Mouse (Mus musculus): ENCODE data around the gene Uox.

Uox gene

DNA sequence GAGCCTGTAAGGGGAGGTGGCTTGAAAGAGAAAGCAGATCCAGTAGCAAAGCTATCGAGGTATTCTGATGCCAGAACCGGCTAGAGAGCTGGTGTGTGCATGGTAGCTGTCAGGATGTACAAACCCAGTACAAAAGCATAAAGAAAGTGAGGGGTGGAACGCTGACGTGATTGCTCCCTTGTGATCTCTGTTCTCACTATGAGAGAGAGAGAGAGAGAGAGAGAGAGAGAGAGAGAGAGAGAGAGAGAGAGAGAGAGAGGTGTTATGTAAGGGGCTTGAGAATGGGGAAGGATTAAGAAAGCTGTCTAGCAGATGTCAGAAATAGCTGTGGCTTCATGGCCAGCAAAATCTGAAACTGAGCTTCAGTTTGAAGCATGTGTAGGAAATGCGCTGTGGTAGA is 13.7 kb downstream of the Uox start:
- DNase-seq (ENCODE audit: low read depth), result peak; percentile 20

DNA sequence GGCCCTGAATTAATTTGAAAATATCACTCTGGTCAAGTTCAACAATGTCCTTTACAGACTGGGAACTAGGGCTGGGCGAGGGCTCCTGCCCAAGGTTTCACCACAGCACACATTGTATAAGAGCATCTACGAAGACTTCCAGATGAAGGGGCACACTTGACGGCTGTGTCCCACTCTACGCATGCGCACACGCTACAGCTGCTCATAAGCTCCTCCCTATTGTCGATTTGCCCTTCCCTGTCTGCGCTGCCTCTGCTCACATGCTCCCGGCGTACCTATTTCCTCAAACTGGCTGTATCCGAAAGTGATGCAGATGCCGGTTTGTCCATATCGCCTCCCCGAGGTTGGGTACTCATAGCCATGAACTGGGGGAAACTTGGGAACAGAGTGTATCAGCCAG is 16.4 kb downstream of the Uox start:
- no peak for DNase-seq (ENCODE audit: low read depth)

DNA sequence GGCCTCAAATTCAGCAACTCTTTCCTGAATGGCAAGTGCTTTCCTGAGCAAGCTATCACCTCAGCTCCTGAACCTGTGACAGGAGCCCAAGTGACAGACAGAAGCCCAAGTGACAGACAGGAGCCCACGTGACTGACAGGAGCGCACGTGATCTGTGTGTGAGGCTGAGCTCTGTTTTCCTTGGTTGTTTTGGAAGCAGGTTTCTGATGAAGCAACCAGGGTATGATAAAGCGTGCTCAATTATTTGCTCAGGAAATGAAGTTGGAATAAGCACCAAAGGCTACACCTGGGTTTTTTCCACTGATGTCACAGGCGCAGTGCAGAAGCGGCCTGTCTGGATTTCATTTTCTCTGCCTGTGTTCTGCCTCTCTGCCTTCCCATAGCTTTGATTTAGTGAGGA is 19.3 kb downstream of the Uox start:
- no peak for DNase-seq (ENCODE audit: low read depth)

GRCm38 (mm10) chr3:146591159-146591558 is 20.9 kb downstream of the Uox start:
- no peak for DNase-seq (ENCODE audit: low read depth)

GRCm38 (mm10) chr3:146591601-146592000 is 21.4 kb downstream of the Uox start:
- DNase-seq (ENCODE audit: low read depth), result no peak

- no peak for DNase-seq (ENCODE audit: low read depth)
Observed at GRCm38 (mm10) chr3:146595440-146595839, 25.2 kb downstream of the Uox start.

DNA sequence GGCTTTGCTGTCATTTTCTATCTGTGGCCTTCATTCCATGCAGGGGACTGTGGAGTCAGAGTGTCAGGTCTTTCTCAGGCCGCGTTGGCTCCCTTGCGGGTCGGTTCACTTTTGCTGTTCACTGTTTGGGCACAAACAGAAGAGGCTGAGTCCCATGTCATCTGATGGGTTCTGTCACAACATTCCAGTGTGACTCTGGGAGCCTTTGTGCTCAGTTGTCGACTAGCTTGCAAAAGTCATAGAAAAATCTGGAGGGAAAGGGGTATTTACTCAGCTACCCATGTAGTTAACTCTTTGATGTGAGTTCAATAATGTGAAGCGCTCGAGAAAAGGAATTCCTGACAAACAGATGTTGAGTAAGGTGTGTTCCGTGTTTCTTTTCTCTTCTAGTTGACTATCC is 26.2 kb downstream of the Uox start:
- DNase-seq (ENCODE audit: low read depth), result no peak

DNA sequence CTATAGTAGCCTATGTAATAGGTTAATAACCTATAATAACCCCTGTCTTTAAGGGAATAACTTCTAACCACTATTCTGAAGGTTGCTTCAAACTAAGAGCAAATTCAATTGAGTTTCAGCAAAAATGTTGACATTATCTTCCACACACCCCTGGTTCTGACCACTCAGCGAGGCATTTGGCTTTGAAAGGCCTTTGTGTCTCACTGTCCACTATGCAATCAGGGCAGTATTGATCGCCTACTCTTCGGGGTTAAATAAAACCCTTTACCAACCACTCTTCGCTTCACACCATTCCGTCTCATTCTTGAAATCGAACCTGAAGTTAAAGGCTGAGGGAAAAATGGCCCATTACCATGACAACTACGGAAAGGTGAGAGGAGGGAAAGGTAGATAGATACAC is 26.6 kb downstream of the Uox start:
- no peak for DNase-seq (ENCODE audit: low read depth)

DNA sequence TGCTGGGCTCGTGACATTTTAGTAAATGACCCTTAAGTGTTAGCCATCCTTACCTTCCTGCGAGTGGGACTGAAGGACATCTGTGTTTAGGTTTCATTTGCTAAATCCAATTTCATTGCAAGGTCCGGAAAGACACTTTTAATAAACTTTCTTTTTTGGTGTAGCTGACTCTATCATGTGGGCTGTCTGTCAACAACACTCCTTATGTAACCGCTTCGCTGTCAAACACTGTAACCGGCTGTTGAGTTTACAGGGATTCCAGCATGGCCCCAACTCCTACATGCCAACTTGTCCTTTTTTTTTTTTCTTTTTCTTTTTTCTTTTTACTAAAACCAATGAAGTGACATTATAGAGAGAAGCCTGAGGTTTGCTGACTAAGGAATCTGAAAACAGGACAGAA is 28.2 kb downstream of the Uox start:
- DNase-seq (ENCODE audit: low read depth), result no peak

DNA sequence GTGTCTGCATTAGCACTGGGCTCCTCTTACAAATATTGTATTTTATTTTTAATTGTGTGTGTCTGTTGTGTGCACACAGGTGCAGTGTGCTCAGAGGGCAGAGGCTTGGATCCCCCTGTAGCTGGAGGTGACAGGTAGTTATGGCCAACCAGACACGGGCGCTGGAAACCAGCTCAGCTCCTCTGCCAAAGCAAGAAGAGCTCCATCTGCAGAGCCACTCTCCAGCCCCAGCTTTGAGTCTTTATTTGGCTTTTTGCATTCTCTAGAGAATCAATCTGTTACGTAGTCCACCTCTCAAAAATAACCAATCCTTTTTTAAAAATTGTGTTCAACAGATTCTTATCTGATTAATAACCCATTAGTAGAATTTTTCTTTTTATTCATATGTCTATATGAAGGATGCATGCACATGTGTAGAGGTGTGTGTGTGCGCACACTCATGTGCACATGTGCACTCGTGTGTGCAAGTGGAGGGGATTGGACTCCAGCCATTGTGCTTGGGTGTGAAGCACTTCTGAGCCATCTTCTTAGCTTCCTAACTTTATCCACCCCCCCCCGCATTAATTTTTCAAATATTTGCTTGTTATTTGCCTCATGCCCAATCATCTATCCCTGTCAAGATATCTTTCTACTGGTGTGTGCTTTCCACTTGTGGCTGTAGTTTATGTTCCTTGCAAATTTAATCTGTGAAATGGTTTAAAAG is 29.1 kb downstream of the Uox start:
- no peak for DNase-seq (ENCODE audit: low read depth)

GRCm38 (mm10) chr3:146601205-146601604 is 31.0 kb downstream of the Uox start:
- DNase-seq (ENCODE audit: low read depth), result no peak

- DNase-seq (ENCODE audit: low read depth), result no peak
Observed at GRCm38 (mm10) chr3:146602531-146602930, 32.3 kb downstream of the Uox start.

DNA sequence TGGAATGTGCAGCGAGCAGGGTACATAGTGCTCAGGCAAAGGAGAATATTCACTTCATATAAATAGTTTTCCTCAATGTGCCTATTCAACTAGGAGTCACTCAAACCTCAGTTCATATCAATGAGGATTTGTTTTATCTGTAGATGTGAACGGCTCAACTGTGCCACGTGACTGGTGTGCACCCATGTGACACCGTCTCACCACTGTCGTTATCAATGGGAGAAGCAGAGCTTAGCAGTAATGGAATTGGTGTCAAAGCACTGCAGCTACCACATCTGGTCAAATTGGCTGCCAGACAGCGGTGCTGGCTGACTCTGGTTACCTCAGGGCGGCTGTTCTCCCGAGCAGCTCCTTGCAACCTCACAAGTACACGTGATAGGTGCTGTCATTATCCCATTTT is 34.4 kb downstream of the Uox start:
- no peak for DNase-seq (ENCODE audit: low read depth)

- DNase-seq (ENCODE audit: low read depth), result peak; percentile 87
Observed at GRCm38 (mm10) chr3:146607368-146607767, 37.1 kb downstream of the Uox start.

DNA sequence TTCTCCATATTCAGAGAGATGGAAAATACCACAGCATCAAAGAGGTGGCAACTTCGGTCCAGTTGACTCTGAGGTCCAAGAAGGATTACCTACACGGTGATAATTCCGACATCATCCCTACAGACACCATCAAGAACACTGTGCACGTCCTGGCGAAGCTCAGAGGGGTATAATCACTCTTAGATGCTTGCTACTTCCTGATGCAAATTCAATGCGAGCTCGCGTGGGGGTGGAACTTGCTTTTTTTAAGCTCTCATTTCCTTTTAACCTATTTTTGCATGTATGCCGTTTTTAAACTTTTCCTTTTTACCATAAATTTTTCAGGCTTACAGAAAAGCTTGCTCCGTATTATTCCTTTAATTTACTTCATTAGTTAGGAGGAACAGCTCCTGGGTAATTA is 40.1 kb downstream of the Uox start:
- DNase-seq (ENCODE audit: low read depth), result no peak

GRCm38 (mm10) chr3:146611261-146611660 is 41.0 kb downstream of the Uox start:
- no peak for DNase-seq (ENCODE audit: low read depth)

DNA sequence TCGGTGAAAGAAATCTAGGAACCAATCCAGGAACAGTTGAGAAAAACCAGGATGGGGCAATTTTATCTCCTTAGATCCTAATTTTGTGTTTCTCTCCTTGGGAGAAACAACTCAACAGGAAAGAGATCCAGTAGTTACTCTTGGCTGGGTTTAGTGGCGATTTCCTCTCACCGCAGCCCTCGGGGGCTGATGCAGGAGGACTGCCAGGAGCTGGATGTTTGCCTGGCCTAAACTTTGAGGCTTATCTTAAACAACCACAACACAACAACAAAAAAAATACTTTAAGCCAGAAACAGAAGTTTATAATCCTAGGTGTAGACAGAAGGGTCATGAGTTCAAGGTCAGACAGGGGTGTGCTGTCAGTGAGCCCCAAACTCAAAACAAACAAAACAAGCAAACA is 41.6 kb downstream of the Uox start:
- peak; percentile 73 for DNase-seq (ENCODE audit: low read depth)

- DNase-seq (ENCODE audit: low read depth), result no peak
Observed at GRCm38 (mm10) chr3:146615496-146615895, 45.3 kb downstream of the Uox start, which contains the start of gene Dnase2b. Dnase2b (minus strand) TSS chr3:146615596.

GRCm38 (mm10) chr3:146616533-146617283 is 46.5 kb downstream of the Uox start:
- no peak for DNase-seq (ENCODE audit: low read depth)

DNA sequence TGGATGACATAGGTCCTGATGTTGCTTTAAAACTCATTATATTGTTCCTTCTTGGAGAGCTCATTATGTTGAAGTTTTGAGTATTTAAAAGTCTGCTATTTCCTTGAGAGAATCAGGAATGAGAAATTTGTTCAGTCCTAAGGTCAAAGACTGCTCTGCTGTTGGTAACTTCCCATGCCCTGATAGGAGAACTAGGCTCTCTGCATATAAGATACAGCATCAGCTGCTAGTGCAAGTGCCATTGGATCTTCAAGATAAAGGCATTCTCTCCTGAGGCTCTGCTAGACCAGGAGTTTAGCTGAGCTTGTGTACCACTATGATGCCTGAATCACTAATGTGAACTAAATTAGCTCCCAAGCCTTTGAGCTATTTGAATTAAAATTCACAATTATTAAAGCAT is 47.7 kb downstream of the Uox start:
- no peak for DNase-seq (ENCODE audit: low read depth)

GRCm38 (mm10) chr3:146618357-146618756 is 48.1 kb downstream of the Uox start:
- no peak for DNase-seq (ENCODE audit: low read depth)

DNA sequence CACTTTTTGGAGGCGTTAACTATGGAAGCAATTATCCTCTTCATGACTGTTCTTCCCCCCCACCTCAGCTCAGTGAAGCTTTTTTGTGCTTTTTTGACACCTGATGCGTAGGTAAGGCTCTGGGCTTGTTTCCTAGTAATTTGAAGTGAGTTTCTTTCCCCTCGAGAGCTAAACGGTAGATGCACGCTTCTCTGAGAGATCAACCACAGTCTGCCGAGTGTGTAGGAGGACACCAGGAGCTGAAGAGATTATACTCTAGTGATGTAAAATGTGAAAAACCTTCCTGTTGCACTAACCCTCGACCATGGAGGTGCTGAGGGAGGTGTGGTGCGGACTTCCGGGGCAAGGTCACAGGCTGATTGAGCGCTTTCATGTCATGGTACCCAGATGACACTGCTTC is 49.9 kb downstream of the Uox start:
- DNase-seq (ENCODE audit: low read depth), result no peak

DNA sequence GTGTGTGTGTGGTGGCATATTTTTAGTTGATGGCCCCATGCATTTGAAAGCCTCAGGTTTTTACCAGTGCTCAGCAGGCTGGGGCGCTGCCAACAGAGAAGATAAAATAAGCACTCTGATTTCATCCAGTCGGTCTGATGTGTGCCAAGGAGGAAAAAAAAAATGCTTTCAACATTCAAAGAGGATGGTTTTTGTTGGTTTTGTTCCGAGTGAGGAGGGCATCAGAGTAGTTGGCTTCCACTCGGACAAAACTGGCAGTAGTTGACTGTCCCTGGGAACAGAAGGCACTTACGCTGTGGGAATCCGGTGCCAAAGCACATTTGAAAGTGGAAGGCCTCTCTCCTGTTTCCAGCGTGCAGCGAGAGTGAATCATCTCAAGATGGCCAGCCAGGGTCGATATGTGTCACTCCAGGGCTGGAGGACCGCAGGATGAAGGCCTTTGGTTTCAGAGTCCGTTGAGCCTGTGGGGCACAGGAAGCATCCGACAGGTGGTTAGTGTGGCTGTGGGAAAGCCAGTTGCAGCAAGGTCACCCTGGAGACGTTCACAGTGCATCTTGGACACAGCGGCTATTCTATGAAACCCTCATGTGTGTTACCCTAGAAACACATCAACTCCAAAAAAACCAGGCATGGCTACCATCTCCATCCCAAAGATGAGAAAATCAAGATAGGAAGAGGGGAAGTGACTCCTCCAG is 50.5 kb downstream of the Uox start:
- DNase-seq (ENCODE audit: low read depth), result peak; percentile 50

Data from NIH3T3 (cell line).